Mouse (Mus musculus): ENCODE data around the gene Prkcb. TPM values are rescaled to one million over a fixed set of nuclear protein-coding genes. Genes with fewer than 3 reads are reported as not detected.

Gene Prkcb
- polyA plus RNA-seq, 1 experiment from 2014 or later: 10.2 TPM

- no peaks in the 10 kb centered on the region for H3K9me3 ChIP-seq
- H3K27me3 ChIP-seq: no peaks in the 10 kb centered on the region
- H3K4me2 ChIP-seq: no peak overlapping the region
- H3K36me3 ChIP-seq: no peaks in the 10 kb centered on the region
- WGBS: 76% methylated on average over 7 of the region's 7 CpGs
- no peak overlapping the region for H3K4me3 ChIP-seq
- no peaks in the 10 kb centered on the region for H3K4me1 ChIP-seq
- H3K27ac ChIP-seq: no peak overlapping the region
- no peak overlapping the region for H3K9ac ChIP-seq
- ATAC-seq (ENCODE audit: insufficient number of reproducible peaks, low FRiP score, low TSS enrichment, low read depth): no peak
Observed at GRCm38 (mm10) chr7:122395159-122395975, 106.8 kb downstream of the Prkcb start.

- no peak overlapping the region for H3K27ac ChIP-seq
- no peak for ATAC-seq (ENCODE audit: insufficient number of reproducible peaks, low FRiP score, low TSS enrichment, low read depth)
- 84% methylated on average over 5 of the region's 5 CpGs for WGBS
- no peaks in the 10 kb centered on the region for H3K36me3 ChIP-seq
- H3K9ac ChIP-seq: no peak overlapping the region
- H3K9me3 ChIP-seq: no peaks in the 10 kb centered on the region
- no peak overlapping the region for H3K4me3 ChIP-seq
- H3K4me2 ChIP-seq: no peak overlapping the region
- H3K27me3 ChIP-seq: no peaks in the 10 kb centered on the region
- H3K4me1 ChIP-seq: no peaks in the 10 kb centered on the region
Observed at GRCm38 (mm10) chr7:122395976-122396315, 107.4 kb downstream of the Prkcb start.

- Histone ChIP-seq H3K9ac (no peak overlapping the region), H3K27me3 (no peaks in the 10 kb centered on the region), H3K27ac (no peak overlapping the region), H3K9me3 (no peaks in the 10 kb centered on the region), H3K36me3 (no peaks in the 10 kb centered on the region), H3K4me2 (no peak overlapping the region), H3K4me1 (no peaks in the 10 kb centered on the region), H3K4me3 (no peak overlapping the region)
- no peak for ATAC-seq (ENCODE audit: insufficient number of reproducible peaks, low FRiP score, low TSS enrichment, low read depth)
- 72% methylated on average over 3 of the region's 3 CpGs for WGBS
Observed at GRCm38 (mm10) chr7:122397699-122398098, 109.1 kb downstream of the Prkcb start.

DNA sequence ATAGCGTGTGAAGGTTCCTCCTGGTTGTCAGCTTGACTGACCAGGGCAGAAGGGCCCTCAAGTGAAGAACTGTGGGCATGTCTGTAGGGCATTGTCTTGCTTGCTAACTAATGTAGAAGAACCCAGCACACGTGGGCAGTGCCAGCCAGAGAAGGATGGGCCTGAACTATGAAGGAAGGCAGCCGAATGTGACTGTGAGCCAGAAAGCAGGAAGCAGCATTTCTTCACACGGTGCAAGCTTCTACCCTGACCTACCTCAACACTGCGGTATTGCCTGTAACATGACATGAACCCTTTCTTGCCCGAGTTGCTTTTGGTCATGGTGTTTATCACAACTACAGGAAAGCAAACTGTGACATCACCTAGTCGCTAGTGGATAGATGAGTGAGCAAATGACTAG is 113.5 kb downstream of the Prkcb start:
- Histone ChIP-seq H3K27ac (no peak overlapping the region), H3K36me3 (no peaks in the 10 kb centered on the region), H3K4me3 (no peak overlapping the region), H3K9me3 (no peaks in the 10 kb centered on the region), H3K27me3 (no peaks in the 10 kb centered on the region), H3K4me2 (no peak overlapping the region), H3K9ac (no peak overlapping the region), H3K4me1 (peaks cover 14% of the 10 kb centered on the region)
- 77% methylated on average over 7 of the region's 7 CpGs for WGBS
- ATAC-seq (ENCODE audit: insufficient number of reproducible peaks, low FRiP score, low TSS enrichment, low read depth): no peak

DNA sequence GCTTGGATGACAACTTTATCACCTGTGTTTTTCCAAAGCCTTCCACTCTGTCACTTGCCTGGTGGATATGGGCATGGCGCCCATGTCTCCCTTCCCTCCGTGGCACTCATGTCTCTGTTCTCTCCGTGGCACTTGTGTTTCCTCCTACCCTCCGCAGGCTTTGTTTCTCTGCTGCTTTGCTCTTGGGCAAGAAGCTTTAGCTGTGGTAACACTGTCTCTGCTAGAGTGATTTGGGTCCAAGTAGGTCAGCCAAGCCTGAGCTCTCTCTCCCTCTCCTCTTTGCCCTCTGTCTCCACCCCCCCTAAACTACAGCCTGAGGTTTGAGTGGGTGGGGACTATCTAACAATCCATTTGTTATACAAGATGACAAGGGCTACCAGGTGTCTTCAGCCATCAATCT is 114.8 kb downstream of the Prkcb start:
- Histone ChIP-seq H3K9me3 (no peaks in the 10 kb centered on the region), H3K9ac (no peak overlapping the region), H3K4me1 (peaks cover 14% of the 10 kb centered on the region), H3K36me3 (no peaks in the 10 kb centered on the region), H3K4me3 (no peak overlapping the region), H3K27ac (no peak overlapping the region), H3K4me2 (no peak overlapping the region), H3K27me3 (no peaks in the 10 kb centered on the region)
- no peak for ATAC-seq (ENCODE audit: insufficient number of reproducible peaks, low FRiP score, low TSS enrichment, low read depth)
- WGBS: 78% methylated on average over 4 of the region's 4 CpGs

- Histone ChIP-seq H3K9ac (0 out of 2 replicates have a peak overlapping the region, but pooled peaks have one; percentile 0), H3K4me3 (peak overlapping the region; percentile 3), H3K27ac (peak overlapping the region; percentile 48; the same call in 1 of the 2 replicates), H3K4me2 (peak overlapping the region; percentile 39), H3K27me3 (no peaks in the 10 kb centered on the region), H3K36me3 (no peaks in the 10 kb centered on the region), H3K4me1 (peaks cover 14% of the 10 kb centered on the region), H3K9me3 (no peaks in the 10 kb centered on the region)
- peak; percentile 62 for ATAC-seq (ENCODE audit: insufficient number of reproducible peaks, low FRiP score, low TSS enrichment, low read depth)
- WGBS: 2% methylated on average over 21 of the region's 21 CpGs
Observed at GRCm38 (mm10) chr7:122404571-122405393, 116.2 kb downstream of the Prkcb start.

GRCm38 (mm10) chr7:122406625-122407024 is 118.1 kb downstream of the Prkcb start:
- 77% methylated on average over 13 of the region's 13 CpGs for WGBS
- no peak overlapping the region for H3K4me3 ChIP-seq
- ATAC-seq (ENCODE audit: insufficient number of reproducible peaks, low FRiP score, low TSS enrichment, low read depth): no peak
- H3K4me2 ChIP-seq: no peak overlapping the region
- no peak overlapping the region for H3K27ac ChIP-seq
- H3K9ac ChIP-seq: no peak overlapping the region
- H3K4me1 ChIP-seq: peaks cover 14% of the 10 kb centered on the region
- no peaks in the 10 kb centered on the region for H3K9me3 ChIP-seq
- no peaks in the 10 kb centered on the region for H3K27me3 ChIP-seq
- no peaks in the 10 kb centered on the region for H3K36me3 ChIP-seq

DNA sequence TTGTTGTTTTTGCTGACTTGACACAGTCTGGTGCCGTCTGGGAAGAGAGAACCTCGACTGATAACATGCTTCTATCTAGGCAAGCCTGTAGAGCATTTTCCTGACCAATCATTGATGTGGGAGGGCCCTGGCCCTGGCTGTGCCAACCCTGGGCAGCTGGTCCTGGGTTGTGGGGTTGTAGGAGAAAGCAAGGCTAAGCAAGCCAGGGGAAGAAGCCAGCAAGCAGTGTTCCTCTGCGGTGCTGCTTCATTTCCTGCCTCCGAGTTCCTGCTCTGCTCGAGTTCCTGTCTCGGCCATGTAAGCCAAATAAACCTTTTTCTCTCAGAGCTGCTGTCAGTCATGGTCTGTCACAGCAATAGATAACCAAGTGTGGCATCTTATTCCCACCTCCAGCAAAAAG is 121.4 kb downstream of the Prkcb start:
- no peak for ATAC-seq (ENCODE audit: insufficient number of reproducible peaks, low FRiP score, low TSS enrichment, low read depth)
- Histone ChIP-seq H3K4me3 (no peak overlapping the region), H3K27me3 (no peaks in the 10 kb centered on the region), H3K9me3 (no peaks in the 10 kb centered on the region), H3K27ac (no peak overlapping the region), H3K9ac (no peak overlapping the region), H3K36me3 (no peaks in the 10 kb centered on the region), H3K4me2 (no peak overlapping the region), H3K4me1 (peaks cover 4% of the 10 kb centered on the region)
- WGBS: 78% methylated on average over 6 of the region's 6 CpGs

GRCm38 (mm10) chr7:122410873-122411272 is 122.3 kb downstream of the Prkcb start:
- no peaks in the 10 kb centered on the region for H3K36me3 ChIP-seq
- 83% methylated on average over 3 of the region's 3 CpGs for WGBS

DNA sequence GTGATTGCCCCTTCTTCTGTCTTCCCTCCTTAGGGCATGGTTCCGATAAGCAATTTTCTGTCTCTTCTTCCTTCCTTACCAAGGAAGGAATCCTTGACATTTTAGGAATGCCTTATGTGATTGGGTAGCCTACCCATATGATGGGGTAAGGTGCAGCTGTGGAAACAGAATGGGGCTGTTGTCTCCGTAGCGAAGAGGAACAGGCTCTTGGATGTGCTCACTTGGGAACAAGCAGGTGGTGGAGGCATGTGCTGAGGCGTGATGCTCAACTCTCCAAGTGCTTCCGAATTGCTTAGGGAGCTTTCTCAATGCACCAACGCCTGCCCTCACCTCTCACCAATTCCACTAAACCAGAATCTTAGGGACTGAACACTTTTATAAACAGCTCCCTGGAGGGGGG is 124.7 kb downstream of the Prkcb start:
- H3K36me3 ChIP-seq: no peaks in the 10 kb centered on the region
- no peak overlapping the region for H3K4me3 ChIP-seq
- ATAC-seq (ENCODE audit: insufficient number of reproducible peaks, low FRiP score, low TSS enrichment, low read depth): no peak
- H3K27ac ChIP-seq: no peak overlapping the region
- no peaks in the 10 kb centered on the region for H3K4me1 ChIP-seq
- 77% methylated on average over 6 of the region's 6 CpGs for WGBS
- no peak overlapping the region for H3K4me2 ChIP-seq
- H3K9me3 ChIP-seq: no peaks in the 10 kb centered on the region
- no peak overlapping the region for H3K9ac ChIP-seq
- H3K27me3 ChIP-seq: no peaks in the 10 kb centered on the region

More at GRCm38 (mm10) chr7:122410873-122411272, 122.3 kb downstream of the Prkcb start:
- H3K4me3 ChIP-seq: no peak overlapping the region
- H3K9ac ChIP-seq: no peak overlapping the region
- H3K4me2 ChIP-seq: no peak overlapping the region
- H3K4me1 ChIP-seq: no peaks in the 10 kb centered on the region
- H3K9me3 ChIP-seq: no peaks in the 10 kb centered on the region
- H3K27me3 ChIP-seq: no peaks in the 10 kb centered on the region
- no peak overlapping the region for H3K27ac ChIP-seq
- ATAC-seq (ENCODE audit: insufficient number of reproducible peaks, low FRiP score, low TSS enrichment, low read depth): no peak

- Histone ChIP-seq H3K36me3 (no peaks in the 10 kb centered on the region), H3K4me1 (no peaks in the 10 kb centered on the region), H3K27ac (no peak overlapping the region), H3K27me3 (no peaks in the 10 kb centered on the region), H3K9me3 (no peaks in the 10 kb centered on the region), H3K9ac (no peak overlapping the region), H3K4me2 (no peak overlapping the region), H3K4me3 (no peak overlapping the region)
- WGBS: 84% methylated on average over 10 of the region's 10 CpGs
- no peak for ATAC-seq (ENCODE audit: insufficient number of reproducible peaks, low FRiP score, low TSS enrichment, low read depth)
Observed at GRCm38 (mm10) chr7:122414146-122414545, 125.6 kb downstream of the Prkcb start.

GRCm38 (mm10) chr7:122414608-122415007 is 126.1 kb downstream of the Prkcb start:
- no peak overlapping the region for H3K4me3 ChIP-seq
- H3K9ac ChIP-seq: no peak overlapping the region
- no peaks in the 10 kb centered on the region for H3K27me3 ChIP-seq
- 83% methylated on average over 6 of the region's 6 CpGs for WGBS
- no peaks in the 10 kb centered on the region for H3K36me3 ChIP-seq
- H3K27ac ChIP-seq: no peak overlapping the region
- H3K9me3 ChIP-seq: no peaks in the 10 kb centered on the region
- no peak for ATAC-seq (ENCODE audit: insufficient number of reproducible peaks, low FRiP score, low TSS enrichment, low read depth)
- H3K4me1 ChIP-seq: no peaks in the 10 kb centered on the region
- H3K4me2 ChIP-seq: no peak overlapping the region
